Mouse (Mus musculus): ENCODE measurements at regions not wholly inside any gene's neighbourhood (a gene's known extent, or its start where the extent isn't known, plus 50 kb on each side); places are given as distances from the start of the nearest gene placed in this dataset.
A peak's percentile ranks its signal among the peaks of the same experiment; 100 is the strongest.

GRCm38 (mm10) chr2:79059115-79059943, 191.4 kb downstream of the Ube2e3 start:
- Histone ChIP-seq H3K4me3 (ENCODE audit: extremely low read depth, insufficient read depth, insufficient read length) (no peak overlapping the region), H3K27me3 (ENCODE audit: control insufficient read depth, insufficient read depth, low read length) (no peaks in the 10 kb centered on the region), H3K4me1 (ENCODE audit: control insufficient read depth, insufficient read depth, insufficient read length) (peaks cover 30% of the 10 kb centered on the region), H3K36me3 (ENCODE audit: control insufficient read depth, insufficient read depth, low read length) (no peaks in the 10 kb centered on the region), H3K27ac (ENCODE audit: insufficient read depth, low read length) (peak overlapping the region; percentile 74; the same call in 1 of the 2 replicates)
- DNase-seq (ENCODE audit: low read depth in 1 of 2, low spot score in 2 of 2) = no peak
- whole genome bisulfite sequencing = 87% methylated on average over 7 of the region's 7 CpGs
- no peak for TF ChIP-seq POLR2A (IDR thresholded peaks at IDR 0.05; ENCODE audit: low read depth, low read length)
- no peak for TF ChIP-seq CTCF (IDR thresholded peaks at IDR 0.05; ENCODE audit: extremely low read depth, insufficient read depth, insufficient read length, insufficient replicate concordance)

GRCm38 (mm10) chr2:79059944-79060238, 192.0 kb downstream of the Ube2e3 start:
- TF ChIP-seq POLR2A (IDR thresholded peaks at IDR 0.05; ENCODE audit: low read depth, low read length) (no peak), CTCF (IDR thresholded peaks at IDR 0.05; ENCODE audit: extremely low read depth, insufficient read depth, insufficient read length, insufficient replicate concordance) (no peak)
- Histone ChIP-seq H3K27me3 (ENCODE audit: control insufficient read depth, insufficient read depth, low read length) (no peaks in the 10 kb centered on the region), H3K27ac (ENCODE audit: insufficient read depth, low read length) (peak overlapping the region; percentile 74), H3K4me1 (ENCODE audit: control insufficient read depth, insufficient read depth, insufficient read length) (peaks cover 30% of the 10 kb centered on the region), H3K4me3 (ENCODE audit: extremely low read depth, insufficient read depth, insufficient read length) (no peak overlapping the region), H3K36me3 (ENCODE audit: control insufficient read depth, insufficient read depth, low read length) (no peaks in the 10 kb centered on the region)
- 67% methylated on average over 4 of the region's 4 CpGs for WGBS
- DNase-seq (ENCODE audit: low read depth in 1 of 2, low spot score in 2 of 2) = peak in 1 of 2 experiments; percentile 4

GRCm38 (mm10) chr2:79060320-79060719, 192.4 kb downstream of the Ube2e3 start:
- peak; percentile 27 to 75 for DNase-seq (ENCODE audit: low read depth in 1 of 2, low spot score in 2 of 2)
- Histone ChIP-seq H3K4me1 (ENCODE audit: control insufficient read depth, insufficient read depth, insufficient read length) (peaks cover 30% of the 10 kb centered on the region), H3K27ac (ENCODE audit: insufficient read depth, low read length) (peak overlapping the region; percentile 60), H3K27me3 (ENCODE audit: control insufficient read depth, insufficient read depth, low read length) (no peaks in the 10 kb centered on the region), H3K4me3 (ENCODE audit: extremely low read depth, insufficient read depth, insufficient read length) (no peak overlapping the region), H3K36me3 (ENCODE audit: control insufficient read depth, insufficient read depth, low read length) (no peaks in the 10 kb centered on the region)
- TF ChIP-seq POLR2A (IDR thresholded peaks at IDR 0.05; ENCODE audit: low read depth, low read length) (no peak), CTCF (IDR thresholded peaks at IDR 0.05; ENCODE audit: extremely low read depth, insufficient read depth, insufficient read length, insufficient replicate concordance) (no peak)
- 33% methylated on average over 7 of the region's 7 CpGs for WGBS

GRCm38 (mm10) chr2:79061645-79062044, 193.6 kb upstream of the Itga4 start:
- Histone ChIP-seq H3K36me3 (ENCODE audit: control insufficient read depth, insufficient read depth, low read length) (no peaks in the 10 kb centered on the region), H3K4me1 (ENCODE audit: control insufficient read depth, insufficient read depth, insufficient read length) (peaks cover 22% of the 10 kb centered on the region), H3K27ac (ENCODE audit: insufficient read depth, low read length) (no peak overlapping the region), H3K4me3 (ENCODE audit: extremely low read depth, insufficient read depth, insufficient read length) (no peak overlapping the region), H3K27me3 (ENCODE audit: control insufficient read depth, insufficient read depth, low read length) (no peaks in the 10 kb centered on the region)
- TF ChIP-seq CTCF (IDR thresholded peaks at IDR 0.05; ENCODE audit: extremely low read depth, insufficient read depth, insufficient read length, insufficient replicate concordance) (no peak), POLR2A (IDR thresholded peaks at IDR 0.05; ENCODE audit: low read depth, low read length) (no peak)
- no peak for DNase-seq (ENCODE audit: low read depth in 1 of 2, low spot score in 2 of 2)
- 88% methylated on average over 4 of the region's 4 CpGs for WGBS

- H3K36me3 ChIP-seq (ENCODE audit: control insufficient read depth, insufficient read depth, low read length) = no peaks in the 10 kb centered on the region
- peaks cover 19% of the 10 kb centered on the region for H3K4me1 ChIP-seq (ENCODE audit: control insufficient read depth, insufficient read depth, insufficient read length)
- H3K4me3 ChIP-seq (ENCODE audit: extremely low read depth, insufficient read depth, insufficient read length) = no peak overlapping the region
- DNase-seq (ENCODE audit: low read depth in 1 of 2, low spot score in 2 of 2) = no peak
- H3K27ac ChIP-seq (ENCODE audit: insufficient read depth, low read length) = no peak overlapping the region
- TF ChIP-seq CTCF (IDR thresholded peaks at IDR 0.05; ENCODE audit: extremely low read depth, insufficient read depth, insufficient read length, insufficient replicate concordance) (no peak), POLR2A (IDR thresholded peaks at IDR 0.05; ENCODE audit: low read depth, low read length) (no peak)
- 55% methylated on average over 6 of the region's 6 CpGs for WGBS
- no peaks in the 10 kb centered on the region for H3K27me3 ChIP-seq (ENCODE audit: control insufficient read depth, insufficient read depth, low read length)
Measured at GRCm38 (mm10) chr2:79062196-79062636, 193.0 kb upstream of the Itga4 start.

- DNase-seq (ENCODE audit: low read depth in 1 of 2, low spot score in 2 of 2) = no peak
- H3K27me3 ChIP-seq (ENCODE audit: control insufficient read depth, insufficient read depth, low read length) = no peaks in the 10 kb centered on the region
- no peaks in the 10 kb centered on the region for H3K36me3 ChIP-seq (ENCODE audit: control insufficient read depth, insufficient read depth, low read length)
- no peak overlapping the region for H3K4me3 ChIP-seq (ENCODE audit: extremely low read depth, insufficient read depth, insufficient read length)
- no peak overlapping the region for H3K27ac ChIP-seq (ENCODE audit: insufficient read depth, low read length)
- peaks cover 19% of the 10 kb centered on the region for H3K4me1 ChIP-seq (ENCODE audit: control insufficient read depth, insufficient read depth, insufficient read length)
- 71% methylated on average over 2 of the region's 2 CpGs for WGBS
- TF ChIP-seq POLR2A (IDR thresholded peaks at IDR 0.05; ENCODE audit: low read depth, low read length) = no peak
- no peak for TF ChIP-seq CTCF (IDR thresholded peaks at IDR 0.05; ENCODE audit: extremely low read depth, insufficient read depth, insufficient read length, insufficient replicate concordance)
Measured at GRCm38 (mm10) chr2:79063641-79064040, 191.6 kb upstream of the Itga4 start.

- peak in 1 of 2 experiments; percentile 41 for DNase-seq (ENCODE audit: low read depth in 1 of 2, low spot score in 2 of 2)
- no peaks in the 10 kb centered on the region for H3K27me3 ChIP-seq (ENCODE audit: control insufficient read depth, insufficient read depth, low read length)
- WGBS = 22% methylated on average over 1 of the region's 1 CpGs
- peak overlapping the region; percentile 50; the same call in 1 of the 2 replicates for H3K27ac ChIP-seq (ENCODE audit: insufficient read depth, low read length)
- no peak overlapping the region for H3K4me3 ChIP-seq (ENCODE audit: extremely low read depth, insufficient read depth, insufficient read length)
- H3K36me3 ChIP-seq (ENCODE audit: control insufficient read depth, insufficient read depth, low read length) = no peaks in the 10 kb centered on the region
- TF ChIP-seq POLR2A (IDR thresholded peaks at IDR 0.05; ENCODE audit: low read depth, low read length) = no peak
- TF ChIP-seq CTCF (IDR thresholded peaks at IDR 0.05; ENCODE audit: extremely low read depth, insufficient read depth, insufficient read length, insufficient replicate concordance) = no peak
- peaks cover 10% of the 10 kb centered on the region for H3K4me1 ChIP-seq (ENCODE audit: control insufficient read depth, insufficient read depth, insufficient read length)
Measured at GRCm38 (mm10) chr2:79065321-79065720, 189.9 kb upstream of the Itga4 start.
